Mouse (Mus musculus) brain, embryonic 14.5 days (tissue): ENCODE results near the gene Tjp1.

Experiments used
- CTCF ChIP-seq: fragments of 200-500 bp; IDR thresholded peaks from 2 replicates; pipeline ENCODE4 v1.5.1; 2012; ENCODE audit warnings: inconsistent platforms, mild to moderate bottlenecking, moderate library complexity, borderline replicate concordance; ENCODE audit not compliant: insufficient read depth, insufficient read length; ENCODE audit errors: extremely low read depth
- POLR2A ChIP-seq: fragments of 200-500 bp; IDR thresholded peaks from 2 replicates; pipeline ENCODE4 v1.6.1; 2012; ENCODE audit warnings: mild to moderate bottlenecking, inconsistent platforms, borderline replicate concordance; ENCODE audit not compliant: poor library complexity, insufficient read depth, insufficient read length, severe bottlenecking; ENCODE audit errors: extremely low read depth

GRCm38 (mm10) chr7:65418366-65418911, 109.1 kb downstream of the Tjp1 start:
- TF ChIP-seq CTCF (no peak), POLR2A (no peak)
